ENCODE assay signal across 1 mouse cellular context in genomic region chr15:83565434-83565833, GRCm38 (mm10).
TF ChIP-seq lines count a peak whose summit lies in the region.

No protein-coding gene starts in this region.

TF ChIP-seq in myocyte, 11 proteins besides CTCF, POLR2A, EP300 and RAD21:
- TF ChIP-seq POLR2AphosphoS2 (IDR thresholded peaks at IDR 0.05; ENCODE audit: insufficient read length, low read depth) (peak; percentile 41), TCF12 (IDR thresholded peaks at IDR 0.05; ENCODE audit: insufficient read depth, poor library complexity, severe bottlenecking) (no peak), SRF (IDR thresholded peaks at IDR 0.05; ENCODE audit: control insufficient read depth, insufficient read length, low read depth) (no peak), TCF3 (IDR thresholded peaks at IDR 0.05; ENCODE audit: insufficient read length, low read depth) (no peak), REST (IDR thresholded peaks at IDR 0.05; ENCODE audit: insufficient read depth, insufficient read length) (no peak), MYOG (IDR thresholded peaks at IDR 0.05; ENCODE audit: control insufficient read depth in 1 of 3, insufficient read depth in 1 of 3, insufficient read length in 2 of 3, low read depth in 2 of 3) (peak in 1 of 3 experiments; percentile 37), CEBPB (IDR thresholded peaks at IDR 0.05; ENCODE audit: insufficient read depth, poor library complexity, severe bottlenecking) (no peak), MYOD1 (IDR thresholded peaks at IDR 0.05; ENCODE audit: control insufficient read depth in 1 of 3, insufficient read length in 2 of 3, low read depth in 2 of 3) (peak in 1 of 3 experiments; percentile 44), USF1 (IDR thresholded peaks at IDR 0.05; ENCODE audit: low read depth) (no peak), E2F4 (IDR thresholded peaks at IDR 0.05; ENCODE audit: insufficient read depth) (no peak), MAX (IDR thresholded peaks at IDR 0.05; ENCODE audit: low read depth) (no peak)
